In genomic region chr4:91371819-91372215, GRCm38 (mm10) we compare ENCODE assay signal across 9 mouse cellular contexts. TPM values are rescaled to one million over a fixed set of nuclear protein-coding genes. Genes with fewer than 3 reads are reported as not detected.
A peak's percentile ranks its signal among the peaks of the same experiment; 100 is the strongest.
DNase-seq lines count a peak whose midpoint lies in the region; ATAC-seq and TF ChIP-seq lines count a peak whose summit lies in the region.
"Had no signal": no experiment of that assay in that cellular context is flagged by ENCODE, and none has a peak within 500 bp of the region (broad histone marks: within the 10 kb centered on the region; RNA-seq: fewer than 3 reads in every experiment).

No protein-coding gene starts in this region.

- peak overlapping the region; percentile 99 for H3K4me2 ChIP-seq in forebrain, embryonic 13.5 days
- H3K4me2 ChIP-seq in hindbrain, embryonic 16.5 days (ENCODE audit: low read length): peak overlapping the region; percentile 59

- no peaks in the 10 kb centered on the region for H3K9me3 ChIP-seq in ES-E14 (ENCODE audit: control insufficient read depth, insufficient read depth, low read depth, low read length)
- no peaks in the 10 kb centered on the region for H3K9me3 ChIP-seq in forebrain, embryonic 13.5 days (replicated peaks)
- H3K9me3 ChIP-seq in hindbrain, embryonic 16.5 days (ENCODE audit: control insufficient read depth, low read length): no peaks in the 10 kb centered on the region

- under 1% methylated on average over 42 of the region's 44 CpGs for WGBS in forebrain, embryonic 13.5 days
- WGBS in hindbrain, embryonic 16.5 days: 0% methylated on average over 37 of the region's 44 CpGs

- H3K9ac ChIP-seq in ES-E14 (ENCODE audit: insufficient read depth, low read depth, low read length, poor library complexity, severe bottlenecking): peak overlapping the region; percentile 80
- peak overlapping the region; percentile 90 for H3K9ac ChIP-seq in forebrain, embryonic 13.5 days
- peak overlapping the region; percentile 88 for H3K9ac ChIP-seq in hindbrain, embryonic 16.5 days (ENCODE audit: low read depth, low read length)

- ATAC-seq in cerebellum, adult (ENCODE audit: insufficient number of reproducible peaks, low FRiP score, low TSS enrichment): peak; percentile 17; the same call in 1 of the 2 replicates
- ATAC-seq in forebrain, embryonic 13.5 days: peak; percentile 68
- ATAC-seq in hindbrain, embryonic 16.5 days: peak; percentile 62
- ATAC-seq: Patski had no signal

- H3K4me1 ChIP-seq in ES-E14 (ENCODE audit: control insufficient read depth in 2 of 2, insufficient read depth in 2 of 2, low read length in 2 of 2, poor library complexity in 1 of 2): peaks cover 3 to 5% of the 10 kb centered on the region in 2 experiments; a peak in 3 of 4 replicates
- H3K4me1 ChIP-seq in forebrain, embryonic 13.5 days: peaks cover 51% of the 10 kb centered on the region
- peaks cover 17% of the 10 kb centered on the region for H3K4me1 ChIP-seq in hindbrain, embryonic 16.5 days (ENCODE audit: control insufficient read depth, insufficient read depth, low read depth, low read length)

- in situ Hi-C loops in ES-E14 (cut with MboI; ENCODE audit: low sequenced_read_pairs in 2 of 2, unreplicated experiment in 2 of 2): no loop called here

- no peak overlapping the region for H3K27ac ChIP-seq in ES-E14 (ENCODE audit: insufficient read depth, low read depth, low read length, poor library complexity, severe bottlenecking)
- H3K27ac ChIP-seq in forebrain, embryonic 13.5 days: peak overlapping the region; percentile 75
- H3K27ac ChIP-seq in hindbrain, embryonic 16.5 days (ENCODE audit: low read depth, low read length): peak overlapping the region; percentile 89

- H3K36me3 ChIP-seq in ES-E14 (ENCODE audit: control insufficient read depth, insufficient read depth, low read length, poor library complexity, severe bottlenecking): no peaks in the 10 kb centered on the region
- H3K36me3 ChIP-seq in forebrain, embryonic 13.5 days (ENCODE audit: poor library complexity, severe bottlenecking): no peaks in the 10 kb centered on the region
- no peaks in the 10 kb centered on the region for H3K36me3 ChIP-seq in hindbrain, embryonic 16.5 days (ENCODE audit: control insufficient read depth, insufficient read depth, low read length)

- DNase-seq in ES-E14 (ENCODE audit: low read depth, low spot score): peak; percentile 59
- peak; percentile 75 to 91 for DNase-seq in left cerebral cortex, postnatal 10 days (ENCODE audit: extremely low spot score in 1 of 2, low spot score in 2 of 2)
- DNase-seq in lung, postnatal 36 days: peak; percentile 26
- DNase-seq in right cerebral cortex, postnatal 10 days (ENCODE audit: low spot score in 2 of 2): peak; percentile 89 to 91
- DNase-seq in spleen, postnatal 36 days (ENCODE audit: low spot score in 2 of 2): no peak

- no peaks in the 10 kb centered on the region; the same call in 1 of the 2 replicates for H3K27me3 ChIP-seq in forebrain, embryonic 13.5 days
- H3K27me3 ChIP-seq in hindbrain, embryonic 16.5 days (replicated peaks; ENCODE audit: control insufficient read depth, insufficient read depth, low read length): no peaks in the 10 kb centered on the region

- intact Hi-C loops in left cerebral cortex, postnatal 10 days (cut with DNase I): loop anchor here (5.0 to 10.0 kb wide), 5 partner anchors 80 to 1197 kb away; no protein-coding TSS in a partner anchor

- peak overlapping the region; percentile 76 to 88 for H3K4me3 ChIP-seq in ES-E14 (ENCODE audit: insufficient read depth in 1 of 2, low read depth in 1 of 2, low read length in 2 of 2, poor library complexity in 1 of 2, severe bottlenecking in 1 of 2)
- peak overlapping the region; percentile 80 for H3K4me3 ChIP-seq in forebrain, embryonic 13.5 days
- H3K4me3 ChIP-seq in hindbrain, embryonic 16.5 days (ENCODE audit: low read length): peak overlapping the region; percentile 87

TF ChIP-seq in ES-E14, 5 proteins besides CTCF, POLR2A, EP300 and RAD21:
- TF ChIP-seq MAFK (IDR thresholded peaks at IDR 0.05; ENCODE audit: insufficient read depth, low read depth, low read length) (no peak), HCFC1 (IDR thresholded peaks at IDR 0.05; ENCODE audit: borderline replicate concordance, insufficient read depth, low read length) (peak; percentile 24; the same call in 1 of the 2 replicates)

RNA-seq across cellular contexts. Expression of gene Elavl2, which starts 28.8 kb away (rescaled TPM):
- total RNA-seq in ES-E14 (2012; rRNA removed): 15.5 and 21.3 TPM in 2 replicates
- 117 TPM in 2 replicates for polyA plus RNA-seq in forebrain, embryonic 13.5 days (2015; fragmentation: Nextera tagmentation; extraction: Ambion mirVana)
- polyA plus RNA-seq in hindbrain, embryonic 16.5 days (2015; fragmentation: Nextera tagmentation; extraction: Ambion mirVana): 148 and 151 TPM in 2 replicates
- total RNA-seq in left cerebral cortex, postnatal 10 days (2021): 100 to 1,000 TPM; 130 to 134 TPM
- polyA plus RNA-seq: Patski had no signal

Comparison
In these comparisons a context has a peak if more than half of its experiments do, and no peak if none do; other contexts are left out.
1. DNase-seq: peak in ES-E14 (single experiment), left cerebral cortex, postnatal 10 days (2 of 2), lung, postnatal 36 days (single experiment) and right cerebral cortex, postnatal 10 days (2 of 2); none in spleen, postnatal 36 days (0 of 2).
2. ATAC-seq: peak in every context shown above with its lines; median percentile 68 in forebrain, embryonic 13.5 days; 62 in hindbrain, embryonic 16.5 days; 17 in cerebellum, adult.
3. Peak in every context shown above with its lines, with median percentiles within 50 percentile points of each other: H3K4me3 ChIP-seq and H3K9ac ChIP-seq.